Mouse (Mus musculus): ENCODE measurements around the gene Epor. TPM values are rescaled to one million over a fixed set of nuclear protein-coding genes. Genes with fewer than 3 reads are reported as not detected.

Epor gene
- polyA plus RNA-seq, 2 experiments = 82.6 to 146 TPM

GRCm38 (mm10) chr9:21948146-21948545 is 15.2 kb downstream of the Epor start:
- WGBS (ENCODE audit: insufficient replicate concordance) = 37% methylated on average over 8 of the region's 8 CpGs
- H3K36me3 ChIP-seq (replicated peaks; ENCODE audit: control insufficient read depth, insufficient read depth, low read depth) = no peaks in the 10 kb centered on the region
- no peak overlapping the region for H3K4me3 ChIP-seq (ENCODE audit: insufficient read depth in 1 of 2, low read depth in 2 of 2, low read length in 2 of 2)
- no peak for ATAC-seq (ENCODE audit: insufficient read depth)
- no peak overlapping the region for H3K9ac ChIP-seq (replicated peaks)
- no peak overlapping the region for H3K4me2 ChIP-seq (ENCODE audit: low read depth)
- H3K9me3 ChIP-seq (ENCODE audit: control insufficient read depth, low read length) = no peaks in the 10 kb centered on the region
- no peak for DNase-seq (ENCODE audit: low read depth in 3 of 3, low spot score in 3 of 3)
- H3K4me1 ChIP-seq (replicated peaks; ENCODE audit: control insufficient read depth in 2 of 2, insufficient read depth in 2 of 2, low read length in 1 of 2) = 0 out of 4 replicates have a peak, but pooled peaks cover 0 to 2% of the 10 kb centered on the region in 2 experiments
- TF ChIP-seq CTCF (IDR thresholded peaks at IDR 0.05; ENCODE audit: low read depth) (no peak), EP300 (IDR thresholded peaks at IDR 0.05; ENCODE audit: low read depth) (no peak)
- no peak overlapping the region for H3K27ac ChIP-seq
- H3K27me3 ChIP-seq (ENCODE audit: control insufficient read depth, insufficient read depth, low read length) = no peaks in the 10 kb centered on the region; the same call in 1 of the 2 replicates

GRCm38 (mm10) chr9:21947540-21948130 is 15.7 kb downstream of the Epor start:
- Histone ChIP-seq H3K4me2 (ENCODE audit: low read depth) (peak overlapping the region; percentile 32), H3K4me3 (ENCODE audit: insufficient read depth in 1 of 2, low read depth in 2 of 2, low read length in 2 of 2) (no peak overlapping the region), H3K27ac (no peak overlapping the region), H3K27me3 (ENCODE audit: control insufficient read depth, insufficient read depth, low read length) (no peaks in the 10 kb centered on the region; the same call in 1 of the 2 replicates), H3K36me3 (replicated peaks; ENCODE audit: control insufficient read depth, insufficient read depth, low read depth) (no peaks in the 10 kb centered on the region), H3K9me3 (ENCODE audit: control insufficient read depth, low read length) (no peaks in the 10 kb centered on the region), H3K9ac (replicated peaks) (no peak overlapping the region), H3K4me1 (replicated peaks; ENCODE audit: control insufficient read depth in 2 of 2, insufficient read depth in 2 of 2, low read length in 1 of 2) (0 out of 4 replicates have a peak, but pooled peaks cover 0 to 2% of the 10 kb centered on the region in 2 experiments)
- TF ChIP-seq CTCF (IDR thresholded peaks at IDR 0.05; ENCODE audit: low read depth) (no peak), EP300 (IDR thresholded peaks at IDR 0.05; ENCODE audit: low read depth) (no peak)
- ATAC-seq (ENCODE audit: insufficient read depth) (no peak; the same call in 1 of the 2 replicates), DNase-seq (ENCODE audit: low read depth in 3 of 3, low spot score in 3 of 3) (no peak)
- 2% methylated on average over 25 of the region's 28 CpGs for WGBS (ENCODE audit: insufficient replicate concordance)

GRCm38 (mm10) chr9:21944267-21944666 is 19.0 kb downstream of the Epor start:
- no peak overlapping the region for H3K27ac ChIP-seq
- ATAC-seq (ENCODE audit: insufficient read depth) = no peak
- no peaks in the 10 kb centered on the region for H3K9me3 ChIP-seq (ENCODE audit: control insufficient read depth, low read length)
- TF ChIP-seq EP300 (IDR thresholded peaks at IDR 0.05; ENCODE audit: low read depth) = no peak
- no peak for TF ChIP-seq CTCF (IDR thresholded peaks at IDR 0.05; ENCODE audit: low read depth)
- H3K36me3 ChIP-seq (replicated peaks; ENCODE audit: control insufficient read depth, insufficient read depth, low read depth) = no peaks in the 10 kb centered on the region
- H3K27me3 ChIP-seq (ENCODE audit: control insufficient read depth, insufficient read depth, low read length) = no peaks in the 10 kb centered on the region; the same call in 1 of the 2 replicates
- no peak overlapping the region for H3K4me3 ChIP-seq (ENCODE audit: insufficient read depth in 1 of 2, low read depth in 2 of 2, low read length in 2 of 2)
- WGBS (ENCODE audit: insufficient replicate concordance) = 18% methylated on average over 23 of the region's 23 CpGs
- 0 out of 4 replicates have a peak, but pooled peaks cover 0 to 2% of the 10 kb centered on the region in 2 experiments for H3K4me1 ChIP-seq (replicated peaks; ENCODE audit: control insufficient read depth in 2 of 2, insufficient read depth in 2 of 2, low read length in 1 of 2)
- no peak for DNase-seq (ENCODE audit: low read depth in 3 of 3, low spot score in 3 of 3)
- H3K4me2 ChIP-seq (ENCODE audit: low read depth) = no peak overlapping the region
- H3K9ac ChIP-seq (replicated peaks) = no peak overlapping the region

- Histone ChIP-seq H3K9me3 (ENCODE audit: control insufficient read depth, low read length) (no peaks in the 10 kb centered on the region), H3K4me1 (replicated peaks; ENCODE audit: control insufficient read depth in 2 of 2, insufficient read depth in 2 of 2, low read length in 1 of 2) (0 out of 4 replicates have a peak, but pooled peaks cover 0 to 2% of the 10 kb centered on the region in 2 experiments), H3K4me3 (ENCODE audit: insufficient read depth in 1 of 2, low read depth in 2 of 2, low read length in 2 of 2) (no peak overlapping the region), H3K36me3 (replicated peaks; ENCODE audit: control insufficient read depth, insufficient read depth, low read depth) (no peaks in the 10 kb centered on the region), H3K27me3 (ENCODE audit: control insufficient read depth, insufficient read depth, low read length) (no peaks in the 10 kb centered on the region; the same call in 1 of the 2 replicates), H3K27ac (no peak overlapping the region), H3K4me2 (ENCODE audit: low read depth) (no peak overlapping the region), H3K9ac (replicated peaks) (no peak overlapping the region)
- ATAC-seq (ENCODE audit: insufficient read depth) (no peak), DNase-seq (ENCODE audit: low read depth in 3 of 3, low spot score in 3 of 3) (no peak)
- WGBS (ENCODE audit: insufficient replicate concordance) = 41% methylated on average over 12 of the region's 12 CpGs
- TF ChIP-seq CTCF (IDR thresholded peaks at IDR 0.05; ENCODE audit: low read depth) = no peak
These were observed 19.7 kb downstream of the Epor start for GRCm38 (mm10) chr9:21943638-21944037.

GRCm38 (mm10) chr9:21943046-21943445 is 20.3 kb downstream of the Epor start:
- DNase-seq (ENCODE audit: low read depth in 3 of 3, low spot score in 3 of 3) (no peak), ATAC-seq (ENCODE audit: insufficient read depth) (no peak)
- H3K27ac ChIP-seq = no peak overlapping the region
- H3K4me2 ChIP-seq (ENCODE audit: low read depth) = no peak overlapping the region
- H3K27me3 ChIP-seq (ENCODE audit: control insufficient read depth, insufficient read depth, low read length) = no peaks in the 10 kb centered on the region; the same call in 1 of the 2 replicates
- 0 out of 4 replicates have a peak, but pooled peaks cover 0 to 2% of the 10 kb centered on the region in 2 experiments for H3K4me1 ChIP-seq (replicated peaks; ENCODE audit: control insufficient read depth in 2 of 2, insufficient read depth in 2 of 2, low read length in 1 of 2)
- H3K9me3 ChIP-seq (ENCODE audit: control insufficient read depth, low read length) = no peaks in the 10 kb centered on the region
- no peak for TF ChIP-seq EP300 (IDR thresholded peaks at IDR 0.05; ENCODE audit: low read depth)
- no peak for TF ChIP-seq CTCF (IDR thresholded peaks at IDR 0.05; ENCODE audit: low read depth)
- no peak overlapping the region for H3K9ac ChIP-seq (replicated peaks)
- H3K36me3 ChIP-seq (replicated peaks; ENCODE audit: control insufficient read depth, insufficient read depth, low read depth) = no peaks in the 10 kb centered on the region
- WGBS (ENCODE audit: insufficient replicate concordance) = 59% methylated on average over 12 of the region's 12 CpGs
- H3K4me3 ChIP-seq (ENCODE audit: insufficient read depth in 1 of 2, low read depth in 2 of 2, low read length in 2 of 2) = no peak overlapping the region

All from liver, embryonic 14.5 days (tissue).